Mouse (Mus musculus): Measurements from ENCODE around the gene Nrp1. TPM values are rescaled to one million over a fixed set of nuclear protein-coding genes. Genes with fewer than 3 reads are reported as not detected.

Gene Nrp1
- polyA plus RNA-seq, 1 experiment from 2014 or later = 158 TPM

GRCm38 (mm10) chr8:128517546-128518102, 159.2 kb downstream of the Nrp1 start:
- no peak overlapping the region for H3K27ac ChIP-seq (ENCODE audit: low read length)
- no peak overlapping the region for H3K4me2 ChIP-seq (replicated peaks; ENCODE audit: low read depth, low read length)
- H3K9me3 ChIP-seq (ENCODE audit: low read length) = no peaks in the 10 kb centered on the region
- no peaks in the 10 kb centered on the region for H3K36me3 ChIP-seq (ENCODE audit: insufficient read depth, low read length)
- no peaks in the 10 kb centered on the region for H3K27me3 ChIP-seq (replicated peaks; ENCODE audit: insufficient read depth, low read length)
- H3K9ac ChIP-seq (replicated peaks; ENCODE audit: low read depth) = no peak overlapping the region
- no peak for DNase-seq (ENCODE audit: low spot score)
- no peak overlapping the region for H3K4me3 ChIP-seq (ENCODE audit: low read depth, low read length)
- no peak for ATAC-seq
- 44% methylated on average over 4 of the region's 4 CpGs for WGBS
- TF ChIP-seq CTCF (IDR thresholded peaks at IDR 0.05) (peak; percentile 29), EP300 (IDR thresholded peaks at IDR 0.05) (no peak)
- H3K4me1 ChIP-seq (ENCODE audit: insufficient read depth, low read depth, low read length) = no peaks in the 10 kb centered on the region

GRCm38 (mm10) chr8:128519366-128519765, 161.0 kb downstream of the Nrp1 start:
- no peaks in the 10 kb centered on the region for H3K4me1 ChIP-seq (ENCODE audit: insufficient read depth, low read depth, low read length)
- no peaks in the 10 kb centered on the region for H3K27me3 ChIP-seq (replicated peaks; ENCODE audit: insufficient read depth, low read length)
- no peak overlapping the region for H3K27ac ChIP-seq (ENCODE audit: low read length)
- ATAC-seq (no peak), DNase-seq (ENCODE audit: low spot score) (peak; percentile 27)
- no peak overlapping the region for H3K4me2 ChIP-seq (replicated peaks; ENCODE audit: low read depth, low read length)
- no peak overlapping the region for H3K9ac ChIP-seq (replicated peaks; ENCODE audit: low read depth)
- no peak for TF ChIP-seq EP300 (IDR thresholded peaks at IDR 0.05)
- peak; percentile 65 for TF ChIP-seq CTCF (IDR thresholded peaks at IDR 0.05)
- H3K36me3 ChIP-seq (ENCODE audit: insufficient read depth, low read length) = no peaks in the 10 kb centered on the region
- whole genome bisulfite sequencing = 78% methylated on average over 1 of the region's 1 CpGs
- no peak overlapping the region for H3K4me3 ChIP-seq (ENCODE audit: low read depth, low read length)
- H3K9me3 ChIP-seq (ENCODE audit: low read length) = no peaks in the 10 kb centered on the region

GRCm38 (mm10) chr8:128523825-128524224, 165.4 kb downstream of the Nrp1 start:
- H3K9ac ChIP-seq (replicated peaks; ENCODE audit: low read depth) = no peak overlapping the region
- H3K27me3 ChIP-seq (replicated peaks; ENCODE audit: insufficient read depth, low read length) = no peaks in the 10 kb centered on the region
- TF ChIP-seq CTCF (IDR thresholded peaks at IDR 0.05) = peak; percentile 59
- no peak for TF ChIP-seq EP300 (IDR thresholded peaks at IDR 0.05)
- H3K27ac ChIP-seq (ENCODE audit: low read length) = no peak overlapping the region
- WGBS = 51% methylated on average over 7 of the region's 7 CpGs
- ATAC-seq = no peak
- H3K4me2 ChIP-seq (replicated peaks; ENCODE audit: low read depth, low read length) = no peak overlapping the region
- H3K36me3 ChIP-seq (ENCODE audit: insufficient read depth, low read length) = no peaks in the 10 kb centered on the region
- no peaks in the 10 kb centered on the region for H3K4me1 ChIP-seq (ENCODE audit: insufficient read depth, low read depth, low read length)
- H3K4me3 ChIP-seq (ENCODE audit: low read depth, low read length) = no peak overlapping the region
- no peak for DNase-seq (ENCODE audit: low spot score)
- H3K9me3 ChIP-seq (ENCODE audit: low read length) = no peaks in the 10 kb centered on the region

GRCm38 (mm10) chr8:128525912-128526311, 167.5 kb downstream of the Nrp1 start:
- no peak overlapping the region for H3K4me2 ChIP-seq (replicated peaks; ENCODE audit: low read depth, low read length)
- 65% methylated on average over 1 of the region's 1 CpGs for WGBS

GRCm38 (mm10) chr8:128528591-128529383, 170.4 kb downstream of the Nrp1 start:
- Histone ChIP-seq H3K9me3 (ENCODE audit: low read length) (no peaks in the 10 kb centered on the region), H3K9ac (replicated peaks; ENCODE audit: low read depth) (no peak overlapping the region), H3K27me3 (replicated peaks; ENCODE audit: insufficient read depth, low read length) (no peaks in the 10 kb centered on the region), H3K27ac (ENCODE audit: low read length) (no peak overlapping the region), H3K4me1 (ENCODE audit: insufficient read depth, low read depth, low read length) (no peaks in the 10 kb centered on the region), H3K36me3 (ENCODE audit: insufficient read depth, low read length) (no peaks in the 10 kb centered on the region), H3K4me2 (replicated peaks; ENCODE audit: low read depth, low read length) (no peak overlapping the region), H3K4me3 (ENCODE audit: low read depth, low read length) (no peak overlapping the region)
- TF ChIP-seq CTCF (IDR thresholded peaks at IDR 0.05) (no peak), EP300 (IDR thresholded peaks at IDR 0.05) (no peak)
- no peak for DNase-seq (ENCODE audit: low spot score)
- 60% methylated on average over 8 of the region's 8 CpGs for WGBS
- ATAC-seq = no peak

More at GRCm38 (mm10) chr8:128525912-128526311, 167.5 kb downstream of the Nrp1 start:
- Histone ChIP-seq H3K4me3 (ENCODE audit: low read depth, low read length) (no peak overlapping the region), H3K9me3 (ENCODE audit: low read length) (no peaks in the 10 kb centered on the region), H3K27ac (ENCODE audit: low read length) (no peak overlapping the region), H3K9ac (replicated peaks; ENCODE audit: low read depth) (no peak overlapping the region), H3K36me3 (ENCODE audit: insufficient read depth, low read length) (no peaks in the 10 kb centered on the region), H3K4me1 (ENCODE audit: insufficient read depth, low read depth, low read length) (no peaks in the 10 kb centered on the region), H3K27me3 (replicated peaks; ENCODE audit: insufficient read depth, low read length) (no peaks in the 10 kb centered on the region)
- TF ChIP-seq CTCF (IDR thresholded peaks at IDR 0.05) = no peak
- TF ChIP-seq EP300 (IDR thresholded peaks at IDR 0.05) = no peak
- no peak for ATAC-seq
- DNase-seq (ENCODE audit: low spot score) = no peak

GRCm38 (mm10) chr8:128534442-128534871, 176.1 kb downstream of the Nrp1 start:
- no peak for DNase-seq (ENCODE audit: low spot score)
- ATAC-seq = no peak
- TF ChIP-seq CTCF (IDR thresholded peaks at IDR 0.05) (no peak), EP300 (IDR thresholded peaks at IDR 0.05) (no peak)
- H3K27ac ChIP-seq (ENCODE audit: low read length) = no peak overlapping the region
- H3K4me1 ChIP-seq (ENCODE audit: insufficient read depth, low read depth, low read length) = no peaks in the 10 kb centered on the region
- H3K27me3 ChIP-seq (replicated peaks; ENCODE audit: insufficient read depth, low read length) = no peaks in the 10 kb centered on the region
- H3K9ac ChIP-seq (replicated peaks; ENCODE audit: low read depth) = no peak overlapping the region
- H3K36me3 ChIP-seq (ENCODE audit: insufficient read depth, low read length) = no peaks in the 10 kb centered on the region
- H3K4me3 ChIP-seq (ENCODE audit: low read depth, low read length) = no peak overlapping the region
- WGBS = 55% methylated on average over 3 of the region's 3 CpGs
- no peak overlapping the region for H3K4me2 ChIP-seq (replicated peaks; ENCODE audit: low read depth, low read length)
- H3K9me3 ChIP-seq (ENCODE audit: low read length) = no peaks in the 10 kb centered on the region
